Mouse (Mus musculus) left cerebral cortex, postnatal 10 days (tissue): ENCODE data around the gene Hepacam2. TPM values are rescaled to one million over a fixed set of nuclear protein-coding genes. Genes with fewer than 3 reads are reported as not detected.
"Not testable (repeated sequence)": the region's sequence is repeated elsewhere in the genome, so short reads cannot be mapped to it uniquely, and the experiment has no call there.

Experiments
- DNase-seq, 2 experiments: peaks; one replicate each; pipeline ENCODE4 v3.0.0; 2021 to 2022; ENCODE audit warnings: low spot score in 2 of 2, mixed read lengths in 1 of 2; ENCODE audit errors: extremely low spot score in 1 of 2
- intact Hi-C: fragments of 180-260 bp; cut with DNase I; formaldehyde crosslinking; loops from one replicate; pipeline ENCODE4 v1.15.1; 2025
- total RNA-seq, 2 experiments: library from RNA; stranded (reverse); gene quantifications; 2 replicates each; pipeline ENCODE4 v1.2.3; 2021

Hepacam2 gene
- under 1 TPM; 0.54 to 0.67 TPM for total RNA-seq

DNA sequence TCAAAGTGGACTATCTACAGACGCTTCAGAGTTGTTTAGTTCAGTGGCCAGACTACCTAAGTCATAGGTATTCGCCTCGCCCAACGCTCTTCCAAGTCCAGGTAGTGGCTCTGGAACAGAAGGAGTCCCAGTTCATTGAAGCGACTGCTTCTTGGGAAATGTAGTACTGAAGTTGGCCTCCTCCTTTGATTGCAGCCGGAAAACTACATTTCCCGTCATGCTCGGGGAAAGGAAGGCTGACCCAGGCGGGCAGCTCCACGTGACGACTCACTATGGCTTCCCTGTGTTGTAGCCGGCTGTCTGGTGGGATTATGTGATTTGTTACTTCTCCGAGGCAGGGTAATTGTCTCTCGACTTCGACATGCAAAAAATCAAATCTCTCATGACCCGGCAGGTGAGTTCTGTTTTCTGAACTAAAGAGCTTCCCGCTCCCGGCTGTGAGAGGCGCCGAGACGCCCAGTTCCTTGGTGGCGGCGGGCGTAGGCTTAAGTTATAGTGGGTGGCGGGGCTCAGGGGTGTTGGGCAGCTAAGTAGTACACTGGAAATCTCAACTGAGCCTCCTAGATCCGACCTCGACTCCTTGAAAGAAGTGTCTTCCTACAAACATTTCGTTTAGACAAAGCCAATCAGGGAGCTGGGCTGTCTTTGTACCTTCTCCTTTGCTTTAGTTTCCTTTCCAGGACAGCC lies at the start of gene Hepacam2, which contains the start of gene Vps50:
Hepacam2 (minus strand) TSS at position 137 of the 687 bp plus-strand sequence.
Vps50 (plus strand) TSS at position 221 of the 687 bp plus-strand sequence.
- intact Hi-C loops = loop anchor here (5.0 kb wide), 1 partner anchor 46 kb away; no protein-coding TSS in a partner anchor
- peak; percentile 92 to 93 for DNase-seq

GRCm38 (mm10) chr6:3544970-3545369 lies 46.9 kb upstream of the Hepacam2 start:
- DNase-seq = no peak
- intact Hi-C loops = no loop called here

GRCm38 (mm10) chr6:3543862-3544261 lies 45.8 kb upstream of the Hepacam2 start:
- no peak for DNase-seq
- intact Hi-C loops = no loop called here

- intact Hi-C loops = no loop called here
- DNase-seq = no peak
These were observed 41.4 kb upstream of the Hepacam2 start for GRCm38 (mm10) chr6:3539470-3539869.

DNA sequence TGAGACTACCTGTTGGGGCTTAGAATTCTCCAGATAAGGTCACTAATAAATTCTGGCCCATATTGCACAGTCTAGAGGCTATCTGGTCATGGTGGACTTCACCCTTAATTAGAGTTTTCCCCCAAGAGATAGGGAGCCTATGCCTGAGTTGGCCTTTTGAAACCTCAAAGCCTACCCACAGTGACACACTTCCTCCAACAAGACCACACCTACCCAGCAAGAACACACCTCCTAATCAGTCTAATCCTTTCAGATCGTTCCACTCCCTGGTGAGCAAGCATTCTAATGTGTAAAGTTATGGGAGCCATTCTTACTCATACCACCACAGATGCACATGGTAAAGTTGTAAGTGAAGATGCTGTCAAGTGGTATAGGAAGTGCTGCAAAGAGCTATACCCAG lies 38.0 kb upstream of the Hepacam2 start:
- intact Hi-C loops = no loop called here
- DNase-seq = no peak

GRCm38 (mm10) chr6:3531445-3531844 lies 33.3 kb upstream of the Hepacam2 start:
- no peak for DNase-seq
- intact Hi-C loops = no loop called here

DNA sequence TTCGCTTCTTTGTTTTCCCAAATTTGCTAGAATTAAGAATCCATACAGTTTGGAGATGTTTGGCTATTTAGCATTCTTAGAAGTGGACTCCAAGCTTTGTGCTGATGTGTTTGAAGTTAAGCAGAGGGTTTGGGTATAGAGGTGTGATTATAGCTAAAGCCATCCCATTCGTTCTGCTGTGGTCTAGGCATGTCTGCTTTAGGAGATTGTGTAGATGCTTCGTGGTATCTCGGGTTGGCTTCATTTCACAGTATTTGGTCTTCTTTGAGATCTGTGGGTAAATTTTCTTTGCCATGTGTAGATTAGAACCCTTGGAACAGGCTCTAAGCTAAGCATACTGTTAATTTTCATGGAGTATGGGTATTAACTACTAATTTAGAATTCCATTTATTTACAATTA lies 30.1 kb upstream of the Hepacam2 start:
- intact Hi-C loops = no loop called here
- DNase-seq = no peak

GRCm38 (mm10) chr6:3512611-3513010 lies 14.5 kb upstream of the Hepacam2 start:
- intact Hi-C loops = loop anchor here (5.0 to 10.0 kb wide), 4 partner anchors 1232 to 1890 kb away; partner anchors contain the start of genes Asb4, Peg10 and Sgce
- DNase-seq = peak; percentile 35 to 46

GRCm38 (mm10) chr6:3511612-3512011 lies 13.5 kb upstream of the Hepacam2 start:
- intact Hi-C loops = loop anchor here (5.0 to 10.0 kb wide), 4 partner anchors 1233 to 1891 kb away; partner anchors contain the start of genes Asb4, Peg10 and Sgce
- no peak for DNase-seq

DNA sequence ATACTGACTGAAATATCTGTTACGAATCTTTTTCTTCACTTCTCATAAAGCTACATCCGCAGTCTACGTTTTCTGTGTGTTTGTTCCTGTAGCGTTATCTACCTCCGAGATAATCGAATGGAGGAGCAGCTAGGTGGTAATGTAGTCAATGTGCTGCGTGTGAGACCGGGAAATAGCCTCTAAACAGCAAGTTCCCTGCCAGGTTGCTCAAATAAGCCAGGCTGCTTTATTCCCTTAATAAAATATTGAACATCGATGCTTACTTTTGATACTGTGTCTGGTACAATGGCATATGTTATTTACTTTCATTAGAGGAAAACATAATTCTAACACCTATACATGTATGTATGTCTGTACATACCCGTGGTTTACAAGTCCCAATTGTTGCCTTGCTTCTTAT lies 13.0 kb upstream of the Hepacam2 start:
- no peak for DNase-seq
- intact Hi-C loops = loop anchor here (5.0 to 10.0 kb wide), 4 partner anchors 1234 to 1891 kb away; partner anchors contain the start of genes Asb4, Peg10 and Sgce

DNA sequence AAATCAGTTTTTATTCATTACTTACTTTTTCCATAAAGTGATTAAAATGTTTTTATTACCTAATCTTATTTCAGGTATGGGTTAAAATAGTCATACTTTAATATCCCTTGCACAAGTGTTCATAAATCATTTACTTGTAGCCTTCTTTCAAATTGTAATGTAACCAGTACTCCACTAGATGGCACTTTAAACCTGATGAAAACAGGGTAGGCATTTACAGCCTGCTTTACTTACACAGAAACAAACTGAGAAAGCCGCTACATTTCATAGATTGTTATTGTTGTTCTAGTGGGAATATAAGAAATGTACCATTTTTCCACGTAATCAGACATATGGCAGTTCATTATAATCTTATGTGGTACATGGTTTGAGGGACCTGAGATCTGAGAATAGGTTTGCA lies 11.7 kb upstream of the Hepacam2 start:
- peak in 1 of 2 experiments; percentile 40 for DNase-seq
- intact Hi-C loops = loop anchor here (5.0 to 10.0 kb wide), 4 partner anchors 1235 to 1893 kb away; partner anchors contain the start of genes Asb4, Peg10 and Sgce

GRCm38 (mm10) chr6:3508151-3508550 lies 10.1 kb upstream of the Hepacam2 start:
- DNase-seq, intact Hi-C loops: not testable (repeated sequence)

- intact Hi-C loops = no loop called here
- no peak for DNase-seq
These were observed 9.0 kb upstream of the Hepacam2 start for GRCm38 (mm10) chr6:3507078-3507477.

GRCm38 (mm10) chr6:3505289-3505688 lies 7.2 kb upstream of the Hepacam2 start:
- DNase-seq = no peak
- intact Hi-C loops = no loop called here

- intact Hi-C loops = no loop called here
- no peak for DNase-seq
These were observed 2.2 kb upstream of the Hepacam2 start for GRCm38 (mm10) chr6:3500286-3500685.

DNA sequence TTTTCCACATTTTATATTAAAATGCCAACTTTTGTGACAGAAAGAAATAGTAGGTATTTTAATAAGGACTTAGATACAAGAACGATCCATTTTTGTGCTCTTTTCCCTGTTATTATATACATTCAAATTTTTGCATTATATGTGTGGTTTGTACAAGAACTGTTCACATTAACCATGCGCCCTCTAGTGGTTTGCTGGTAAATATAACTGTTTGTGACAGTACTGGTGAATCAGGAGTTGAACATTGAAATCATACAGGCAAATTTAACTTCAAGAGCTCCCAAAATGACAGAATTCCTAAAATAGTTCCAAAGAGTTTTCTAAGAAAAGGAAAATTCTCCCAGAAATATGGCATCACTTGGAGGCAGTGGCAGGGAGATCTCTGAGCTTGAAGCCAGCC lies 1.9 kb downstream of the Hepacam2 start:
- intact Hi-C loops = loop anchor here (5.0 kb wide), 1 partner anchor 44 kb away; no protein-coding TSS in a partner anchor
- peak; percentile 37 to 79 for DNase-seq

DNA sequence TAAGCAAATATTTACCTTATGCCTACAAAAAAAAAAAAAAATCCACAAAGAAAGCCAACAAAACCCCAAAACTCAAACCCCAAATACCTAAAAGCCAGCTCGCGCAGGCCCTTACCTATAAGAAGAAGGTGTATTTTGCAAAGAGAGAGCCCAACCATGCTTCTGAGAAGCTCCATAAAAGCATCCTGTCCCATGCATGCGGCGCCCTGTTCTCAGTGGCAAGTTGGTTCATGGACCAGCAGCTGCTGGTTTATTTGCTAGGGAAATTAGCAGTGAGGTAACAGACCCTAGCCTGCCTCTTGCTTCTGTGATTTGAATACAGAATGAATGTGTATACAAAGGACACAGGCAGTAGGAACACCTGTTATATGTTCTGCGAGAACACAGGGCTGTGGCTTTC lies 3.8 kb downstream of the Hepacam2 start:
- DNase-seq = no peak
- intact Hi-C loops = no loop called here

- DNase-seq = no peak
- intact Hi-C loops = no loop called here
These were observed 10.7 kb downstream of the Hepacam2 start for GRCm38 (mm10) chr6:3487355-3487754.

- intact Hi-C loops = no loop called here
- DNase-seq = no peak
These were observed 13.0 kb downstream of the Hepacam2 start for GRCm38 (mm10) chr6:3485133-3485532.

DNA sequence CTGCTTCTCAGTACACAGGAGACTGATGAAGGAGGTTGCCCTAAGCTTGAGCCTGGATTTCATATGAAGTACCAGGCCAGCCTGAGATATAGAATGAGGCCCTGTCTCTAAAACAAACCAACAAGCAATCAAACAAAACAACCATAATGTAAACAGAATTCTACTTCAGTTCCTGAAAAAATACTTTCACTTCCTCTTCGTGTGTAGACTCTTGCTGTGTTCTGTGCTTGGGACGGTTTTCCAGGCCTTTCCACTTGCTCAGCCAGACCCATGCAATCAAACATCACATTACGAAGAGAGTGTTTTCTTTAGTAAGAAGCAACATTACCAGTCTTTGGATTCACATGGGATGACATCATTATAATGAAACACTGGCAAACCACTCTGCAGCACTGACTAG lies 16.4 kb downstream of the Hepacam2 start:
- intact Hi-C loops = no loop called here
- no peak for DNase-seq
